Mouse (Mus musculus) E14TG2a.4 (cell line): ENCODE measurements around the gene Itpr1.

Experiments
- CTCF ChIP-seq: conservative IDR thresholded peaks from 2 replicates; pipeline ENCODE4 v1.5.1; 2014; ENCODE audit warnings: low read length
- NANOG ChIP-seq: IDR thresholded peaks from 2 replicates; pipeline ENCODE4 v1.6.1; 2014; ENCODE audit warnings: borderline replicate concordance, low read length, mixed read lengths
- POU5F1 ChIP-seq: IDR thresholded peaks from 2 replicates; pipeline ENCODE4 v1.6.1; 2014; ENCODE audit warnings: low read length, borderline replicate concordance

DNA sequence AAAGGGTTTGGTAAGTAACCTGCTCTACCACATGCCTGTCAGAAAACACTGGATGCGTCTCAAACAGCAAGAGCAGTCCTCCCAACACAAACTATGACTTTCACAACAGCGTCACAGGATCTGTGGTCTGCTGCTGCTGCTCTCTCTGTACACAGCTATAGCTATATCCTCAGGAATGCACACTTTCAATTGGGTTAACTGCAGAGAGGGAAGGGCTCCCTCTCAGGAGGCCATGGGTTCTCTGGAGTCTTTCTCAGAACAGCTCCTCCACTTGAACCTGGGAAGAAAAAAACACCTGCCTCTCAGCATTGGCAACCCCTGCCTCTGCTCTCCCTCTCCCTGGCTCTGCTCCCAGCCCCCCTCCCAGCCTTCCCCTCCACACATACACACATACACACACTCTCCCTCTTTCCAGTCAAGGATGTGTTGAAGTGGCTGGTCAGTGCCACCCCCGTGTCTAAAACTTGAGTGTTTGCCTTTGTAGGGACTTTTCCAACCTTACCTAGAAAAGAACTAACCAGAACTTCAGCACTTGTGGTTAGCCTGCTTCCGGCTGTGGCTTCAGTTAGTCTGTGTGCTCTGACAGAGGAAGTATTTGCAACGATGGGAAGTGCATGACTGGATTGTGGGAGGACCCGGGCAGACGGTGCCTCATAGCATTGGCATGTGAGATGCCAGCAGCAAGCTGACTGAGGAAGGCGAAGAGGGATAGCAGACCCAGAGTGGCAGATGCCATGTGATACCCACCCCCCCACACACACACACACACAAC lies 323.8 kb downstream of the Itpr1 start:
- no peak for TF ChIP-seq CTCF
- no peak for TF ChIP-seq POU5F1
- no peak for TF ChIP-seq NANOG
